Mouse (Mus musculus) erythroblast, embryonic 14.5 days (primary cell): ENCODE measurements around the gene Entpd8.

Experiments used
- GATA1 ChIP-seq: IDR thresholded peaks from 2 replicates; pipeline ENCODE4 v1.6.1; 2012; ENCODE audit warnings: low read length, inconsistent platforms, mixed read lengths
- TAL1 ChIP-seq: IDR thresholded peaks from 3 replicates; pipeline ENCODE4 v1.6.1; 2012; ENCODE audit warnings: low read length, inconsistent platforms, mixed read lengths

DNA sequence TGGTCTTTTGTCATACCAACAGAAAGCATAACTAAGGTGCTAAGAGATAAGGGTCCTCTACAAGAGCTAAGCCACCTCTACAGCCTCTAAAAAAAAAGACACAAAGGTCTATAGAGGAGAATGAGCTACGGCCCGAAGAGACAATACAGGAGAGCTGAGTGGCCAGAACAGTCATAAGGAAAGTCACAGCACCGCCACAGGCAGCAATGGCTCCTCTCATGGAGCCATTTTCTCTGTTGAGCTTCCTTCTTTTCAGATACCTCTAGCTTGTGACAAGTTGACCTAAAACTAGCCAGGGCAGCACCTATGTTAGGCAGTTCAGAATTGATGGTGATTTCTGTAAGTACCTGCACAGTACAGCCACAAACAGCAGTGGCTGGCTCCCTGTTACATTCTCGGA is 13.6 kb upstream of the Entpd8 start:
- TF ChIP-seq TAL1 (no peak), GATA1 (no peak)
